Mouse (Mus musculus) B cell, adult 2 months (primary cell): ENCODE data around the gene Rapgef3.
A peak's percentile ranks its signal among the peaks of the same experiment; 100 is the strongest.

ENCODE experiments used
- DNase-seq, 2 experiments: peaks; one replicate each; pipeline ENCODE4 v3.0.0; 2022

Gene Rapgef3

GRCm38 (mm10) chr15:97767280-97768186 is at the start of gene Rapgef3:
Gene Rapgef3, minus strand, starts transcription at chr15:97767972.
- peak; percentile 85 to 86 for DNase-seq

GRCm38 (mm10) chr15:97816199-97816994 is 48.6 kb upstream of the Rapgef3 start:
- peak; percentile 25 to 40 for DNase-seq

- no peak for DNase-seq
These were observed 47.5 kb upstream of the Rapgef3 start for GRCm38 (mm10) chr15:97815254-97815653.

GRCm38 (mm10) chr15:97814703-97815102 is 46.9 kb upstream of the Rapgef3 start:
- DNase-seq = no peak

- DNase-seq = no peak
These were observed 45.9 kb upstream of the Rapgef3 start for GRCm38 (mm10) chr15:97813452-97814204.

GRCm38 (mm10) chr15:97812875-97813274 is 45.1 kb upstream of the Rapgef3 start:
- DNase-seq = no peak

- DNase-seq = no peak
These were observed 44.4 kb upstream of the Rapgef3 start for GRCm38 (mm10) chr15:97812126-97812525.

- DNase-seq = no peak
These were observed 43.5 kb upstream of the Rapgef3 start for GRCm38 (mm10) chr15:97811307-97811706.

GRCm38 (mm10) chr15:97810399-97810798 is 42.6 kb upstream of the Rapgef3 start:
- DNase-seq = no peak

- DNase-seq = peak; percentile 46 to 51
These were observed 42.2 kb upstream of the Rapgef3 start for GRCm38 (mm10) chr15:97809942-97810341.

- DNase-seq = no peak
These were observed 41.4 kb upstream of the Rapgef3 start for GRCm38 (mm10) chr15:97809206-97809605.

GRCm38 (mm10) chr15:97808532-97808931 is 40.8 kb upstream of the Rapgef3 start:
- DNase-seq = no peak

GRCm38 (mm10) chr15:97807867-97808266 is 40.1 kb upstream of the Rapgef3 start:
- DNase-seq = no peak

GRCm38 (mm10) chr15:97802575-97802974 is 34.8 kb upstream of the Rapgef3 start:
- DNase-seq = no peak

- DNase-seq = no peak
These were observed 34.0 kb upstream of the Rapgef3 start for GRCm38 (mm10) chr15:97801811-97802210.

GRCm38 (mm10) chr15:97800853-97801252 is 33.1 kb upstream of the Rapgef3 start:
- no peak for DNase-seq

- no peak for DNase-seq
These were observed 31.7 kb upstream of the Rapgef3 start for GRCm38 (mm10) chr15:97799446-97799845.

GRCm38 (mm10) chr15:97798134-97798533 is 30.4 kb upstream of the Rapgef3 start:
- DNase-seq = no peak

- DNase-seq = no peak
These were observed 29.0 kb upstream of the Rapgef3 start for GRCm38 (mm10) chr15:97796674-97797310.

GRCm38 (mm10) chr15:97795559-97796235 is 27.9 kb upstream of the Rapgef3 start:
- DNase-seq = no peak

- DNase-seq = peak; percentile 49
These were observed 26.5 kb upstream of the Rapgef3 start for GRCm38 (mm10) chr15:97794268-97794667.
